Mouse (Mus musculus) MEL (cell line): ENCODE results near the gene Olfr934. TPM values are rescaled to one million over a fixed set of nuclear protein-coding genes. Genes with fewer than 3 reads are reported as not detected.

Source experiments
- DNase-seq: peaks from one replicate; pipeline ENCODE4 v3.0.0; 2011; ENCODE audit warnings: low read depth, low spot score
- H3K27ac ChIP-seq: 2 replicates; pipeline ENCODE4 v1.5.1; 2012; ENCODE audit warnings: low read depth, mild to moderate bottlenecking, control low read depth, low read length, moderate library complexity; ENCODE audit not compliant: control insufficient read depth
- H3K27me3 ChIP-seq, 2 experiments: fragments of 150-350 bp in 1 of 2; sonication (generic) in 1 of 2; 2 replicates each; pipeline ENCODE4 v1.6.1; 2012; ENCODE audit warnings: low read length in 2 of 2, mild to moderate bottlenecking in 2 of 2, improper control_type of control experiment in 1 of 2, moderate library complexity in 1 of 2; ENCODE audit not compliant: insufficient read depth in 2 of 2, control insufficient read depth in 1 of 2
- H3K36me3 ChIP-seq, 2 experiments: 2 replicates each; pipeline ENCODE4 v1.6.1; 2012 to 2014; ENCODE audit warnings: low read length in 2 of 2, improper control_type of control experiment in 1 of 2, inconsistent platforms in 1 of 2, mild to moderate bottlenecking in 1 of 2; ENCODE audit not compliant: insufficient read depth in 2 of 2, control insufficient read depth in 1 of 2
- H3K4me1 ChIP-seq, 2 experiments: fragments of 150-350 bp in 1 of 2; sonication (generic) in 1 of 2; 2 replicates each; pipeline ENCODE4 v1.6.1; 2012; ENCODE audit warnings: low read length in 2 of 2, improper control_type of control experiment in 1 of 2, mild to moderate bottlenecking in 1 of 2; ENCODE audit not compliant: insufficient read depth in 2 of 2, control insufficient read depth in 1 of 2
- H3K4me3 ChIP-seq, 2 experiments: fragments of 150-350 bp in 1 of 2; sonication (generic) in 1 of 2; 2 replicates each; pipeline ENCODE4 v1.5.1; 2012; ENCODE audit warnings: low read depth in 2 of 2, low read length in 2 of 2, mild to moderate bottlenecking in 2 of 2, moderate library complexity in 2 of 2, control low read depth in 1 of 2, improper control_type of control experiment in 1 of 2; ENCODE audit not compliant: control insufficient read depth in 1 of 2, insufficient read depth in 1 of 2
- H3K79me2 ChIP-seq: 2 replicates; pipeline ENCODE4 v1.6.1; 2012; ENCODE audit warnings: mild to moderate bottlenecking, low read length, moderate library complexity; ENCODE audit not compliant: control insufficient read depth, poor library complexity, insufficient read depth
- H3K9ac ChIP-seq: 2 replicates; pipeline ENCODE4 v1.6.1; 2012; ENCODE audit warnings: low read depth, mild to moderate bottlenecking, control low read depth, low read length, moderate library complexity; ENCODE audit not compliant: control insufficient read depth, poor library complexity, severe bottlenecking
- H3K9me3 ChIP-seq: fragments of 150-350 bp; sonication (generic); replicated peaks from 2 replicates; pipeline ENCODE4 v1.6.1; 2012; ENCODE audit warnings: mild to moderate bottlenecking, low read length, improper control_type of control experiment, moderate library complexity; ENCODE audit not compliant: insufficient read depth
- E2F4 ChIP-seq: IDR thresholded peaks from 2 replicates; pipeline ENCODE4 v1.6.1; 2011; ENCODE audit warnings: low read depth, low read length, improper control_type of control experiment, borderline replicate concordance
- GATA1 ChIP-seq: IDR thresholded peaks from 2 replicates; pipeline ENCODE4 v1.6.1; 2011; ENCODE audit warnings: low read depth, low read length, improper control_type of control experiment
- HCFC1 ChIP-seq: IDR thresholded peaks from 2 replicates; pipeline ENCODE4 v1.6.1; 2012; ENCODE audit warnings: low read depth, mild to moderate bottlenecking, inconsistent platforms, low read length, improper control_type of control experiment, moderate library complexity
- MAZ ChIP-seq: IDR thresholded peaks from 2 replicates; pipeline ENCODE4 v1.6.1; 2012; ENCODE audit warnings: low read depth, mild to moderate bottlenecking, inconsistent platforms, low read length, improper control_type of control experiment
- MEF2A ChIP-seq: IDR thresholded peaks from 2 replicates; pipeline ENCODE4 v1.6.1; 2014; ENCODE audit warnings: low read depth, mild to moderate bottlenecking, inconsistent platforms, low read length, improper control_type of control experiment; ENCODE audit not compliant: poor library complexity, insufficient replicate concordance, severe bottlenecking; ENCODE audit errors: extremely low read depth
- MXI1 ChIP-seq: IDR thresholded peaks from 2 replicates; pipeline ENCODE4 v1.6.1; 2011; ENCODE audit warnings: mild to moderate bottlenecking, low read depth, low read length, improper control_type of control experiment
- MYC ChIP-seq: IDR thresholded peaks from 2 replicates; pipeline ENCODE4 v1.6.1; 2011; ENCODE audit warnings: low read depth, mild to moderate bottlenecking, low read length, improper control_type of control experiment, moderate library complexity
- NELFE ChIP-seq: IDR thresholded peaks from 2 replicates; pipeline ENCODE4 v1.6.1; 2011; ENCODE audit warnings: low read depth, low read length, improper control_type of control experiment
- POLR2AphosphoS5 ChIP-seq: IDR thresholded peaks from 2 replicates; pipeline ENCODE4 v1.6.1; 2012; ENCODE audit warnings: low read depth, borderline replicate concordance, mild to moderate bottlenecking, inconsistent platforms, low read length, moderate library complexity, mixed read lengths
- RAD21 ChIP-seq: IDR thresholded peaks from 2 replicates; pipeline ENCODE4 v1.6.1; 2011; ENCODE audit warnings: mild to moderate bottlenecking, low read depth, low read length, improper control_type of control experiment
- RCOR1 ChIP-seq: IDR thresholded peaks from 2 replicates; pipeline ENCODE4 v1.6.1; 2012; ENCODE audit warnings: low read depth, mild to moderate bottlenecking, inconsistent platforms, low read length, improper control_type of control experiment
- SIN3A ChIP-seq: IDR thresholded peaks from 2 replicates; pipeline ENCODE4 v1.6.1; 2012; ENCODE audit warnings: low read length, improper control_type of control experiment, inconsistent platforms
- TCF12 ChIP-seq: IDR thresholded peaks from 2 replicates; pipeline ENCODE4 v1.6.1; 2014; ENCODE audit warnings: low read depth, mild to moderate bottlenecking, inconsistent platforms, low read length, improper control_type of control experiment, moderate library complexity
- UBTF ChIP-seq: IDR thresholded peaks from 2 replicates; pipeline ENCODE4 v1.6.1; 2012; ENCODE audit warnings: low read depth, mild to moderate bottlenecking, inconsistent platforms, low read length, improper control_type of control experiment, moderate library complexity, borderline replicate concordance; ENCODE audit not compliant: insufficient read depth
- USF2 ChIP-seq, 2 experiments: IDR thresholded peaks; 2 replicates each; pipeline ENCODE4 v1.6.1; 2011 to 2012; ENCODE audit warnings: improper control_type of control experiment in 2 of 2, low read length in 2 of 2, borderline replicate concordance in 1 of 2, inconsistent platforms in 1 of 2, low read depth in 1 of 2, mild to moderate bottlenecking in 1 of 2; ENCODE audit not compliant: insufficient read depth in 1 of 2
- polyA plus RNA-seq, 2 experiments: library from polyadenylated mRNA; stranded (reverse) in 1 of 2; unstranded in 1 of 2; fragments of >175 nt in 1 of 2; fragments of >200 nt in 1 of 2; gene quantifications; 2 replicates each; pipeline versions ENCODE4 v1.2.1 to v1.2.4; 2012; ENCODE audit warnings: low replicate concordance in 2 of 2, low read depth in 1 of 2; ENCODE audit not compliant: insufficient read length in 2 of 2, insufficient read depth in 1 of 2, missing spikeins in 1 of 2
- total RNA-seq: library from RNA; depleted of rRNA; stranded (reverse); fragments of 300-350 nt; gene quantifications from 2 replicates; pipeline ENCODE4 v1.2.3, GENCODE M21; 2012; rRNA removed

The Olfr934 gene
- total RNA-seq (not detected in 2 replicates), polyA plus RNA-seq (not detected)

- no peaks in the 10 kb centered on the region for H3K9me3 ChIP-seq
- TF ChIP-seq E2F4 (no peak), RAD21 (no peak), POLR2AphosphoS5 (no peak), NELFE (no peak), MYC (no peak), UBTF (no peak), TCF12 (no peak), MEF2A (no peak), GATA1 (no peak), USF2 (IDR thresholded peaks at IDR 0.05; ENCODE audit: borderline replicate concordance in 1 of 2, insufficient read depth in 1 of 2, low read depth in 1 of 2, low read length in 2 of 2) (no peak), MXI1 (no peak), MAZ (no peak), HCFC1 (no peak), RCOR1 (no peak)
- no peak for DNase-seq
- no peak within 1 kb of the TSS for H3K4me3 ChIP-seq
- no peak within 1 kb of the TSS for H3K27ac ChIP-seq
- H3K27me3 ChIP-seq = no peaks in the 10 kb centered on the region
- no peaks in the 10 kb centered on the region for H3K79me2 ChIP-seq
- no peak within 1 kb of the TSS for H3K9ac ChIP-seq
- no peaks in the 10 kb centered on the region for H3K36me3 ChIP-seq
- H3K4me1 ChIP-seq = no peaks in the 10 kb centered on the region
Measured at GRCm38 (mm10) chr9:38988215-38988614, at the start of gene Olfr934. Gene Olfr934, minus strand, starts transcription at chr9:38988315.

DNA sequence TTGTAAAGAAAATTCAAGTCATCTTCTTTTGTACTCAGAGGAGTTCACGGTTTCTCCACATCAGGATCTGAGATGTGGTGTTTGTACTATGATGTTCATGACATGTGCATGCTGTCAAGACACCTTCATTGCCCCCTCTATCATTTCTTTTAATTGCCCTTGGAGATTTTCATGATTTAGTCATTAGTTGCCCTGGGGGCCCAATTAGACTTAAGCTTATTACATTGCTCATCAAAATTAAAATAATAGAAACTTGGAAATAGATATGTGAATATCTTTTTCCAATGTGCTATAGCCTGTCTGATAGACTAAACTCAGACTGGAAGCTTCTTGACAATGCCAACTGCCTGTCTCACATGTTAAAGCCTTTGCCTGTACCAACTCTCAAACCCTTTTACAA lies 35.2 kb upstream of the Olfr934 start, which contains the start of gene Olfr146:
Gene Olfr146, minus strand, starts transcription at position 101 of the 400 bp plus-strand sequence.
- DNase-seq = no peak
- Histone ChIP-seq H3K9me3 (no peaks in the 10 kb centered on the region), H3K4me3 (no peak within 1 kb of the TSS), H3K36me3 (no peaks in the 10 kb centered on the region), H3K79me2 (no peaks in the 10 kb centered on the region), H3K9ac (no peak within 1 kb of the TSS), H3K27ac (no peak within 1 kb of the TSS), H3K4me1 (no peaks in the 10 kb centered on the region), H3K27me3 (no peaks in the 10 kb centered on the region)
- no peak for TF ChIP-seq SIN3A
